Mouse (Mus musculus) right cerebral cortex, postnatal 14 days (tissue): ENCODE results near the gene Apol9b.

Experiments used
- DNase-seq: peaks from one replicate; pipeline ENCODE4 v3.0.0; 2022

The Apol9b gene

GRCm38 (mm10) chr15:77782449-77783014 lies 53.7 kb downstream of the Apol9b start:
- DNase-seq = no peak

GRCm38 (mm10) chr15:77784039-77784824 lies 55.4 kb downstream of the Apol9b start:
- DNase-seq = peak; percentile 55

- no peak for DNase-seq
Observed at GRCm38 (mm10) chr15:77785807-77786206, 57.0 kb downstream of the Apol9b start.
